Mouse (Mus musculus): Measurements from ENCODE around the gene Erc1. TPM values are rescaled to one million over a fixed set of nuclear protein-coding genes. Genes with fewer than 3 reads are reported as not detected.

Erc1 gene
- polyA plus RNA-seq, 1 experiment from 2014 or later = 23.7 TPM

DNA sequence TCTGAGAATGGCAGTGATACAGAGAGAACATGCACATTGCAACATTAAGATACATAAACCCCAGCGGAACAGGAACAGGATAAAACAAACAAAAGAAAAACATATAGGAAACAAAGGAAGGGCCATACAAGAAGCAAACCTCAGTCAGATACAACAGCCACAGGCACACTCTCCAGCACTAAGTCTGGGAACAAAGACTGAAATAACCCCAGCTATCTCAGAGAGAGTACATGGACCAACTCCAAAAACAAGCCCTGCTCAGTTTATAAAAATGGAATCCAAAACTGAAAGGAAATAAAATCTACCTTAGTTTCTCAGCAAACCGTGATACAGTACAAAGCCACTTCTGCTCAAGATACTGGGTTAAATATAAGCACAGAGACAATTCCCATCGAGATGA is 107.4 kb downstream of the Erc1 start:
- Histone ChIP-seq H3K4me1 (ENCODE audit: control insufficient read depth, insufficient read depth, low read length) (no peaks in the 10 kb centered on the region), H3K36me3 (ENCODE audit: control insufficient read depth, insufficient read depth, low read length) (0 out of 2 replicates have a peak, but pooled peaks cover 3% of the 10 kb centered on the region), H3K9me3 (ENCODE audit: control insufficient read depth, low read length) (no peaks in the 10 kb centered on the region), H3K4me3 (ENCODE audit: low read depth, low read length) (no peak overlapping the region), H3K27me3 (ENCODE audit: control insufficient read depth, insufficient read depth, low read length) (no peaks in the 10 kb centered on the region), H3K9ac (ENCODE audit: low read length) (no peak overlapping the region), H3K4me2 (no peak overlapping the region), H3K27ac (ENCODE audit: low read depth, low read length) (no peak overlapping the region)
- WGBS = 93% methylated on average over 3 of the region's 3 CpGs
- no peak for ATAC-seq (ENCODE audit: low FRiP score)
- no peak for DNase-seq (ENCODE audit: low spot score, missing footprints)

DNA sequence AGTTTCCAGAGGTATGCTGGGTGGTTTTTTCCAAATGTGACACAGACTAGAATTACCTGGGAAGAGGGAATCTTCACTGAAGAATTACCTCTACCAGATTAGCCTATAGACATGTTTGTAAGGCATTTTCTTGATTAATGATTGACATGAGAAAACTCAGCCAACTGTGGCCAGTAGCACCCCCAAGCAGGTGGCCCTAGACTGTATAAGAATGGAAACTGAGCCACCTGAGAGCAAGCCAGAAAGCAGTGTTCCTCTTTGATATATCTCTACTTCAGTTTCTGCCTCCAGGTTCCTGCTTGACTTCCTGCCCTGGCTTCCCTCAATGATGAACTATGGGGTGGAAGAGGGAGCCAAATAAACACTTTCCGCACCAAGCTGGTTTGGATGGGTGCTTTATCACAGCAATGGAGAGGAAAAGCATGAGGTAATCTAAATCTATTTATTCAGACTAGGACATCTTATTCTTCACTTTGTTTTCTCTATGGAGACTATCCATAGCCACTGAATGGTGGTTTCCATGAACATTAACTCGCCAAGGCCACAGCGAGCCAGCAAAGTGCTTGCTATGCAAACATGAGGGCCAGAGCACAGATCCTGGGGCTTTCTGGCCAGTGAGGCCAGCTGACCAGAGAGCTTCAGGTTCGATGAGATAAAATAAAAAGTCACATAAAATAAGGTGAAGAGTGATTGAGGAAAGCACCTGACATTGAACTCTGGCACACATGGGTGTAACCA is 109.2 kb downstream of the Erc1 start:
- no peaks in the 10 kb centered on the region for H3K4me1 ChIP-seq (ENCODE audit: control insufficient read depth, insufficient read depth, low read length)
- DNase-seq (ENCODE audit: low spot score, missing footprints) = no peak
- no peak overlapping the region for H3K4me2 ChIP-seq
- no peak for ATAC-seq (ENCODE audit: low FRiP score)
- H3K27me3 ChIP-seq (ENCODE audit: control insufficient read depth, insufficient read depth, low read length) = no peaks in the 10 kb centered on the region
- H3K9me3 ChIP-seq (ENCODE audit: control insufficient read depth, low read length) = no peaks in the 10 kb centered on the region
- 89% methylated on average over 4 of the region's 4 CpGs for WGBS
- H3K4me3 ChIP-seq (ENCODE audit: low read depth, low read length) = no peak overlapping the region
- H3K36me3 ChIP-seq (ENCODE audit: control insufficient read depth, insufficient read depth, low read length) = 0 out of 2 replicates have a peak, but pooled peaks cover 3% of the 10 kb centered on the region
- H3K27ac ChIP-seq (ENCODE audit: low read depth, low read length) = no peak overlapping the region
- H3K9ac ChIP-seq (ENCODE audit: low read length) = no peak overlapping the region

GRCm38 (mm10) chr6:119737716-119738115 is 110.3 kb downstream of the Erc1 start:
- 92% methylated on average over 4 of the region's 4 CpGs for WGBS
- no peaks in the 10 kb centered on the region for H3K4me1 ChIP-seq (ENCODE audit: control insufficient read depth, insufficient read depth, low read length)
- no peak overlapping the region for H3K27ac ChIP-seq (ENCODE audit: low read depth, low read length)
- DNase-seq (ENCODE audit: low spot score, missing footprints) (no peak), ATAC-seq (ENCODE audit: low FRiP score) (no peak)
- H3K9me3 ChIP-seq (ENCODE audit: control insufficient read depth, low read length) = no peaks in the 10 kb centered on the region
- H3K9ac ChIP-seq (ENCODE audit: low read length) = no peak overlapping the region
- H3K4me2 ChIP-seq = no peak overlapping the region
- 0 out of 2 replicates have a peak, but pooled peaks cover 3% of the 10 kb centered on the region for H3K36me3 ChIP-seq (ENCODE audit: control insufficient read depth, insufficient read depth, low read length)
- H3K27me3 ChIP-seq (ENCODE audit: control insufficient read depth, insufficient read depth, low read length) = no peaks in the 10 kb centered on the region
- no peak overlapping the region for H3K4me3 ChIP-seq (ENCODE audit: low read depth, low read length)

GRCm38 (mm10) chr6:119735937-119736336 is 112.0 kb downstream of the Erc1 start:
- no peaks in the 10 kb centered on the region for H3K9me3 ChIP-seq (ENCODE audit: control insufficient read depth, low read length)
- DNase-seq (ENCODE audit: low spot score, missing footprints) (no peak), ATAC-seq (ENCODE audit: low FRiP score) (no peak)
- no peaks in the 10 kb centered on the region for H3K27me3 ChIP-seq (ENCODE audit: control insufficient read depth, insufficient read depth, low read length)
- no peaks in the 10 kb centered on the region for H3K36me3 ChIP-seq (ENCODE audit: control insufficient read depth, insufficient read depth, low read length)
- no peak overlapping the region for H3K9ac ChIP-seq (ENCODE audit: low read length)
- H3K4me2 ChIP-seq = no peak overlapping the region
- WGBS = 94% methylated on average over 2 of the region's 2 CpGs
- H3K4me3 ChIP-seq (ENCODE audit: low read depth, low read length) = no peak overlapping the region
- H3K27ac ChIP-seq (ENCODE audit: low read depth, low read length) = no peak overlapping the region
- H3K4me1 ChIP-seq (ENCODE audit: control insufficient read depth, insufficient read depth, low read length) = no peaks in the 10 kb centered on the region

DNA sequence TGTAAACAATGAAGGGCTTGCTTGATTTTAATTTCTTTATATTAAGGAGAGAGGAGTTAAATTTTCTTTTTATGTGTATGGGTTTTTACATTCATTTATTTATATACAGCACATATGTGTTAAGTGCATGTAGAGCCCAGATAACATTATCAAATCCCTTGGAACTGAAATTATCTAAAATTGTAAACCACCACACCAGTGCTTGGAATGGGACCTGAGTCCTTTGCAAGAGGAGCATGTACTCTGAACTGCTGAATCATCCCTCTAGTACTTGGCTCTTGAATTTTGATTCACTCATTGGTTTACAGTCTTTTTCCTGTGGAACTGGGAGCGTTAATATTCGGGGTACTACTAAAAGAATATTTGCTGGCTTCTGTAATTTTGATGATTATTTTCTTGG is 116.8 kb downstream of the Erc1 start:
- Histone ChIP-seq H3K4me1 (ENCODE audit: control insufficient read depth, insufficient read depth, low read length) (no peaks in the 10 kb centered on the region), H3K36me3 (ENCODE audit: control insufficient read depth, insufficient read depth, low read length) (no peaks in the 10 kb centered on the region), H3K9me3 (ENCODE audit: control insufficient read depth, low read length) (no peaks in the 10 kb centered on the region), H3K27me3 (ENCODE audit: control insufficient read depth, insufficient read depth, low read length) (no peaks in the 10 kb centered on the region), H3K27ac (ENCODE audit: low read depth, low read length) (no peak overlapping the region), H3K9ac (ENCODE audit: low read length) (no peak overlapping the region), H3K4me3 (ENCODE audit: low read depth, low read length) (no peak overlapping the region), H3K4me2 (no peak overlapping the region)
- ATAC-seq (ENCODE audit: low FRiP score) (no peak), DNase-seq (ENCODE audit: low spot score, missing footprints) (no peak)
- WGBS = 92% methylated on average over 2 of the region's 2 CpGs

DNA sequence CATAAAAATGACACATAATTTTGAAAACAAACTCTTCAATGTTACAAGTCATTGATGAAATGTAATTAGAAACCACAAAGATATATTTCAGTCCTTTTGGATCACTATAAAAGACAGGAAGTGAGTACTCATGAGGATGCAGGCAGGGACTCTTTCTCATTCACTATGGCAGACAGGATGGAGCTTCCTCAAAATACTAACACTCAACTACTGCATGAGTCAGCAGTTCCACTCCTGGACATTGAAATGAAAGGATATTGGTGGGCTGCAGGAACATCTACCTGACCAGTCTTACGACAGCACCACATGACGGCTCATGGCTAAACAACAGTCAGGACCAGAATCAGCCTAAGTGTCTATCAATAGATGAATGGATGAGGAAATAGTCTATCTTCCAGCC is 132.7 kb downstream of the Erc1 start:
- DNase-seq (ENCODE audit: low spot score, missing footprints) (no peak), ATAC-seq (ENCODE audit: low FRiP score) (no peak)
- WGBS = 93% methylated on average over 2 of the region's 2 CpGs
- Histone ChIP-seq H3K9me3 (ENCODE audit: control insufficient read depth, low read length) (no peaks in the 10 kb centered on the region), H3K4me2 (no peak overlapping the region), H3K36me3 (ENCODE audit: control insufficient read depth, insufficient read depth, low read length) (no peaks in the 10 kb centered on the region), H3K4me3 (ENCODE audit: low read depth, low read length) (no peak overlapping the region), H3K27ac (ENCODE audit: low read depth, low read length) (no peak overlapping the region), H3K4me1 (ENCODE audit: control insufficient read depth, insufficient read depth, low read length) (no peaks in the 10 kb centered on the region), H3K27me3 (ENCODE audit: control insufficient read depth, insufficient read depth, low read length) (no peaks in the 10 kb centered on the region), H3K9ac (ENCODE audit: low read length) (no peak overlapping the region)

GRCm38 (mm10) chr6:119713961-119714360 is 134.0 kb downstream of the Erc1 start:
- H3K9ac ChIP-seq (ENCODE audit: low read length) = no peak overlapping the region
- H3K4me1 ChIP-seq (ENCODE audit: control insufficient read depth, insufficient read depth, low read length) = no peaks in the 10 kb centered on the region
- no peak overlapping the region for H3K27ac ChIP-seq (ENCODE audit: low read depth, low read length)
- no peak overlapping the region for H3K4me2 ChIP-seq
- DNase-seq (ENCODE audit: low spot score, missing footprints) (no peak), ATAC-seq (ENCODE audit: low FRiP score) (no peak)
- H3K27me3 ChIP-seq (ENCODE audit: control insufficient read depth, insufficient read depth, low read length) = no peaks in the 10 kb centered on the region
- 94% methylated on average over 2 of the region's 2 CpGs for WGBS
- no peaks in the 10 kb centered on the region for H3K9me3 ChIP-seq (ENCODE audit: control insufficient read depth, low read length)
- H3K4me3 ChIP-seq (ENCODE audit: low read depth, low read length) = no peak overlapping the region
- no peaks in the 10 kb centered on the region for H3K36me3 ChIP-seq (ENCODE audit: control insufficient read depth, insufficient read depth, low read length)

- no peak overlapping the region for H3K9ac ChIP-seq (ENCODE audit: low read length)
- H3K4me3 ChIP-seq (ENCODE audit: low read depth, low read length) = no peak overlapping the region
- WGBS = 67% methylated on average over 1 of the region's 1 CpGs
- DNase-seq (ENCODE audit: low spot score, missing footprints) (no peak), ATAC-seq (ENCODE audit: low FRiP score) (no peak)
- H3K27me3 ChIP-seq (ENCODE audit: control insufficient read depth, insufficient read depth, low read length) = no peaks in the 10 kb centered on the region
- no peaks in the 10 kb centered on the region for H3K4me1 ChIP-seq (ENCODE audit: control insufficient read depth, insufficient read depth, low read length)
- H3K9me3 ChIP-seq (ENCODE audit: control insufficient read depth, low read length) = no peaks in the 10 kb centered on the region
- H3K27ac ChIP-seq (ENCODE audit: low read depth, low read length) = no peak overlapping the region
- no peak overlapping the region for H3K4me2 ChIP-seq
- no peaks in the 10 kb centered on the region for H3K36me3 ChIP-seq (ENCODE audit: control insufficient read depth, insufficient read depth, low read length)
These were observed 135.5 kb downstream of the Erc1 start for GRCm38 (mm10) chr6:119712486-119712885.

DNA sequence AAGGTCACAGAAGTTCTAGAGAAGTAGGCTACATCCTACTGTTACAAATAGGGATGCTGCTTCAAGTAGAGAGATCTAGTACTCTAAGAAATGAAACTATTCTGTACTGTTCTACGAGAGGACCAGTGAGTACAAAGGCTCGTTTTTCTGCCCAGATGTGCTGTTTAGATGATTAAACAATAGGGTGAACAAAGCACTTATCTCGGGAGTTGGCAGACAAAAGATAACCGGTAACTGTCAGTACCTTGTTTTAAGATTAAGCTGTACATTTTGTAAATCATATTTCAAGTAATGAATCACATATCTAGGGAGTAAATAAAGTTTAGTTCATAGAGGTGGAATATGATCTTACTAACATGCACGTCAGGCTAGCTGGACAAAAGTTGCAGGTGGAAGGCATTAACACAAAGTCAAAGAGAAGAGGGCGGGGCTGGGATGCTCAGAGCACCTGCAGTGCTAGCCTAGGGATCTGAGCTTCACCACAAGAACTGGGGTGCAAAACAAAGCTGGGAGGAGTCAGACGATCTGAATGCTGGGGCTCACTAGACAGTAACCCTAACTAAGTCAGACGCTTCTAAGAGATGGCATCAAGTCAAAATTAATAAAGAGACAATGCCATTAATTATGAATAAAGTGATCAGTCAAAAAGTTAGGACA is 136.2 kb downstream of the Erc1 start:
- no peak for DNase-seq (ENCODE audit: low spot score, missing footprints)
- H3K27ac ChIP-seq (ENCODE audit: low read depth, low read length) = no peak overlapping the region
- no peaks in the 10 kb centered on the region for H3K27me3 ChIP-seq (ENCODE audit: control insufficient read depth, insufficient read depth, low read length)
- no peak overlapping the region for H3K4me2 ChIP-seq
- no peaks in the 10 kb centered on the region for H3K9me3 ChIP-seq (ENCODE audit: control insufficient read depth, low read length)
- no peaks in the 10 kb centered on the region for H3K36me3 ChIP-seq (ENCODE audit: control insufficient read depth, insufficient read depth, low read length)
- H3K4me3 ChIP-seq (ENCODE audit: low read depth, low read length) = no peak overlapping the region
- H3K4me1 ChIP-seq (ENCODE audit: control insufficient read depth, insufficient read depth, low read length) = no peaks in the 10 kb centered on the region
- ATAC-seq (ENCODE audit: low FRiP score) = no peak
- WGBS = 77% methylated on average over 8 of the region's 8 CpGs
- H3K9ac ChIP-seq (ENCODE audit: low read length) = no peak overlapping the region

All from midbrain, embryonic 11.5 days (tissue).